ENCODE assay signal across 11 mouse cellular contexts in the genomic region with DNA sequence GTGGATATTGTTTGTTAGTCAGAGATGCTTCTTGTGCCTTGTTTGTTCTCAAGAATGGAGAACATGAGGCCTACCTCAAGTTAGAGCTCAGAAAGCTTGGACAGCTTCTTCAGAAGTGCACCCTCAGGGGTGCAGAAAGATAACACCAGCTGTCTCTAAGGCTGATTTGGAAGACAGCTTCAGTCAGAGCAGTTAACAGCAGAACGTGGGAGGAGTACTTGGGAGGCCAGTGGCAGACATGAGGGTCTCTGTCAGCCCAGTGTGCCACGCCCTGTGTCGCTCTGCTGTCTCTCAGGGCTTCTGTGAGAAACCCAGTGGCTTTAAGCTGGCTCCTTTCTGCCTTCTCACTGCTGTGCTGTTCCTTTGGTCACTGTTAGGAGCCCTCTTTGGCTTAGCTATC. TPM values are rescaled to one million over a fixed set of nuclear protein-coding genes. Genes with fewer than 3 reads are reported as not detected.
DNase-seq lines count a peak whose midpoint lies in the region; ATAC-seq lines count a peak whose summit lies in the region.
"Had no signal": no experiment of that assay in that cellular context is flagged by ENCODE, and none has a peak within 500 bp of the region (broad histone marks: within the 10 kb centered on the region; RNA-seq: fewer than 3 reads in every experiment).

No protein-coding gene starts in this region.

- H3K9me3 ChIP-seq in forebrain, embryonic 13.5 days (replicated peaks) = no peaks in the 10 kb centered on the region
- no peaks in the 10 kb centered on the region for H3K9me3 ChIP-seq in forebrain, embryonic 11.5 days (ENCODE audit: control insufficient read depth, low read length)
- no peaks in the 10 kb centered on the region for H3K9me3 ChIP-seq in midbrain, embryonic 10.5 days (replicated peaks)
- H3K9me3 ChIP-seq in midbrain, embryonic 13.5 days = no peaks in the 10 kb centered on the region

- WGBS in forebrain, embryonic 13.5 days = 74% methylated on average over 3 of the region's 3 CpGs
- 72% methylated on average over 3 of the region's 3 CpGs for WGBS in forebrain, embryonic 11.5 days
- 65% methylated on average over 3 of the region's 3 CpGs for WGBS in midbrain, embryonic 10.5 days
- 73% methylated on average over 3 of the region's 3 CpGs for WGBS in midbrain, embryonic 13.5 days

- H3K36me3 ChIP-seq in forebrain, embryonic 13.5 days (ENCODE audit: poor library complexity, severe bottlenecking) = no peaks in the 10 kb centered on the region
- H3K36me3 ChIP-seq in forebrain, embryonic 11.5 days (ENCODE audit: control insufficient read depth, insufficient read depth, low read length) = no peaks in the 10 kb centered on the region
- peaks cover 7% of the 10 kb centered on the region; the same call in 1 of the 2 replicates for H3K36me3 ChIP-seq in midbrain, embryonic 10.5 days
- no peaks in the 10 kb centered on the region for H3K36me3 ChIP-seq in midbrain, embryonic 13.5 days

- no peak overlapping the region for H3K27ac ChIP-seq in forebrain, embryonic 13.5 days
- H3K27ac ChIP-seq in forebrain, embryonic 11.5 days (ENCODE audit: low read depth, low read length) = no peak overlapping the region
- 0 out of 2 replicates have a peak overlapping the region, but pooled peaks have one; percentile 55 for H3K27ac ChIP-seq in midbrain, embryonic 10.5 days (replicated peaks)
- no peak overlapping the region; the same call in 1 of the 2 replicates for H3K27ac ChIP-seq in midbrain, embryonic 13.5 days

- no peak for ATAC-seq in forebrain, embryonic 13.5 days
- ATAC-seq in forebrain, embryonic 11.5 days (replicated peaks; ENCODE audit: low FRiP score) = no peak
- ATAC-seq in midbrain, embryonic 13.5 days = no peak
- ATAC-seq in erythroblast, adult 5-6 weeks (replicated peaks; ENCODE audit: low FRiP score, poor library complexity, severe bottlenecking) = 0 out of 2 replicates have a peak, but pooled peaks have one; percentile 30
- ATAC-seq in megakaryocyte-erythroid progenitor cell, adult 5-6 weeks (replicated peaks; ENCODE audit: low FRiP score, low TSS enrichment, poor library complexity, severe bottlenecking) = peak; percentile 70

- H3K9ac ChIP-seq in forebrain, embryonic 13.5 days = peak overlapping the region; percentile 30; the same call in 1 of the 2 replicates
- no peak overlapping the region for H3K9ac ChIP-seq in forebrain, embryonic 11.5 days (ENCODE audit: low read length)
- no peak overlapping the region for H3K9ac ChIP-seq in midbrain, embryonic 13.5 days (replicated peaks)

- no peak for DNase-seq in forebrain, embryonic 11.5 days (ENCODE audit: low spot score)
- no peak for DNase-seq in midbrain, embryonic 10.5 days (ENCODE audit: low spot score)
- DNase-seq in kidney, adult 9 months = no peak
- DNase-seq in kidney, adult 18-20 months = no peak
- DNase-seq: adrenal gland, postnatal 25 days; lung, postnatal 14 days; right cerebral cortex, postnatal 25 days had no signal

- no peak overlapping the region for H3K4me2 ChIP-seq in forebrain, embryonic 13.5 days
- no peak overlapping the region for H3K4me2 ChIP-seq in forebrain, embryonic 11.5 days (ENCODE audit: low read depth, low read length, severe bottlenecking)
- no peak overlapping the region for H3K4me2 ChIP-seq in midbrain, embryonic 13.5 days (replicated peaks)

- no peaks in the 10 kb centered on the region for H3K27me3 ChIP-seq in forebrain, embryonic 13.5 days
- H3K27me3 ChIP-seq in forebrain, embryonic 11.5 days (ENCODE audit: control insufficient read depth, insufficient read depth, low read length) = no peaks in the 10 kb centered on the region
- H3K27me3 ChIP-seq in midbrain, embryonic 10.5 days (ENCODE audit: low read depth, poor library complexity, severe bottlenecking) = no peaks in the 10 kb centered on the region
- no peaks in the 10 kb centered on the region for H3K27me3 ChIP-seq in midbrain, embryonic 13.5 days

- H3K4me3 ChIP-seq in forebrain, embryonic 13.5 days = no peak overlapping the region
- no peak overlapping the region for H3K4me3 ChIP-seq in forebrain, embryonic 11.5 days (ENCODE audit: low read depth, low read length)
- H3K4me3 ChIP-seq in midbrain, embryonic 10.5 days = no peak overlapping the region
- no peak overlapping the region for H3K4me3 ChIP-seq in midbrain, embryonic 13.5 days (replicated peaks)

- H3K4me1 ChIP-seq in forebrain, embryonic 13.5 days = peaks cover 56% of the 10 kb centered on the region
- H3K4me1 ChIP-seq in forebrain, embryonic 11.5 days (replicated peaks; ENCODE audit: control insufficient read depth, insufficient read depth, low read length) = peaks cover 2% of the 10 kb centered on the region; the same call in 1 of the 2 replicates
- peaks cover 54% of the 10 kb centered on the region for H3K4me1 ChIP-seq in midbrain, embryonic 10.5 days
- H3K4me1 ChIP-seq in midbrain, embryonic 13.5 days (replicated peaks) = peaks cover 71% of the 10 kb centered on the region

RNA-seq across cellular contexts. Expression of gene Znrf1, which starts 32.1 kb away (rescaled TPM):
- 48.0 and 48.7 TPM in 2 replicates for polyA plus RNA-seq in forebrain, embryonic 13.5 days (2015; fragmentation: Nextera tagmentation; extraction: Ambion mirVana)
- 64.1 and 71.5 TPM in 2 replicates for polyA plus RNA-seq in forebrain, embryonic 11.5 days (2014; fragmentation: Nextera tagmentation; extraction: Ambion mirVana)
- polyA plus RNA-seq in midbrain, embryonic 10.5 days (2016; fragmentation: Nextera tagmentation; extraction: Ambion mirVana) = 28.1 and 32.2 TPM in 2 replicates
- polyA plus RNA-seq in midbrain, embryonic 13.5 days (2015; fragmentation: Nextera tagmentation; extraction: Ambion mirVana) = 62.4 and 80.7 TPM in 2 replicates
- 5.8 and 35.1 TPM in 2 replicates for total RNA-seq in erythroblast, adult 5-6 weeks (2015; ENCODE audit: low replicate concordance)
- 7.1 and 14.6 TPM in 2 replicates for total RNA-seq in erythroblast, adult 5-6 weeks (2017; ENCODE audit: low replicate concordance)
- total RNA-seq in megakaryocyte-erythroid progenitor cell, adult 5-6 weeks (2014; fragmentation: Nextera tagmentation) = 54.1 and 55.3 TPM in 2 replicates
- total RNA-seq in megakaryocyte-erythroid progenitor cell, adult 5-6 weeks (2017) = 21.4 and 25.9 TPM in 2 replicates

RNA-seq across cellular contexts. Expression of gene Wdr59, which starts 46.1 kb away (rescaled TPM):
- polyA plus RNA-seq in forebrain, embryonic 13.5 days (2015; fragmentation: Nextera tagmentation; extraction: Ambion mirVana) = 5.7 and 6.5 TPM in 2 replicates
- polyA plus RNA-seq in forebrain, embryonic 11.5 days (2014; fragmentation: Nextera tagmentation; extraction: Ambion mirVana) = 3.4 and 3.7 TPM in 2 replicates
- 4.2 and 4.8 TPM in 2 replicates for polyA plus RNA-seq in midbrain, embryonic 10.5 days (2016; fragmentation: Nextera tagmentation; extraction: Ambion mirVana)
- 6.7 TPM in 2 replicates for polyA plus RNA-seq in midbrain, embryonic 13.5 days (2015; fragmentation: Nextera tagmentation; extraction: Ambion mirVana)
- total RNA-seq in erythroblast, adult 5-6 weeks (2015; ENCODE audit: low replicate concordance) = 1.7 and 3.1 TPM in 2 replicates
- 2.0 and 3.3 TPM in 2 replicates for total RNA-seq in erythroblast, adult 5-6 weeks (2017; ENCODE audit: low replicate concordance)
- 14.4 and 16.0 TPM in 2 replicates for total RNA-seq in megakaryocyte-erythroid progenitor cell, adult 5-6 weeks (2014; fragmentation: Nextera tagmentation)
- 11.9 and 14.1 TPM in 2 replicates for total RNA-seq in megakaryocyte-erythroid progenitor cell, adult 5-6 weeks (2017)

Comparison
In these comparisons a context has a peak if more than half of its experiments do, and no peak if none do; other contexts are left out.
1. ATAC-seq: peak in erythroblast, adult 5-6 weeks (single experiment) and megakaryocyte-erythroid progenitor cell, adult 5-6 weeks (single experiment); none in forebrain, embryonic 13.5 days (single experiment), forebrain, embryonic 11.5 days (single experiment) and midbrain, embryonic 13.5 days (single experiment).